Mouse (Mus musculus) midbrain, embryonic 14.5 days (tissue): ENCODE results near the gene Spint3. TPM values are rescaled to one million over a fixed set of nuclear protein-coding genes. Genes with fewer than 3 reads are reported as not detected.

Experiments used
- ATAC-seq: fragments of 200-750 bp; cut with Nextera tagmentation; 2 replicates; pipeline ENCODE4 v1.8.0; 2017; ENCODE audit warnings: moderate number of reproducible peaks, moderate library complexity; ENCODE audit not compliant: low FRiP score, low TSS enrichment
- DNase-seq: peaks from one replicate; pipeline ENCODE4 v3.0.0-alpha.2; 2015
- H3K27ac ChIP-seq: fragments of 300-500 bp; sonication (generic); replicated peaks from 2 replicates; pipeline ENCODE4 v1.5.1; 2014; ENCODE audit warnings: mild to moderate bottlenecking, low read depth, low read length, moderate library complexity
- H3K27me3 ChIP-seq: fragments of 300-500 bp; sonication (generic); 2 replicates; pipeline ENCODE4 v1.6.1; 2014; ENCODE audit warnings: low read length, control low read depth, mixed read lengths; ENCODE audit not compliant: control insufficient read depth, insufficient read depth
- H3K36me3 ChIP-seq: fragments of 300-500 bp; sonication (generic); 2 replicates; pipeline ENCODE4 v1.6.1; 2014; ENCODE audit warnings: low read length, control low read depth; ENCODE audit not compliant: control insufficient read depth, insufficient read depth
- H3K4me1 ChIP-seq: fragments of 300-500 bp; sonication (generic); 2 replicates; pipeline ENCODE4 v1.6.1; 2014; ENCODE audit warnings: mild to moderate bottlenecking, antibody characterized with exemption, low read length, control low read depth; ENCODE audit not compliant: control insufficient read depth, insufficient read depth
- H3K4me2 ChIP-seq: fragments of 300-500 bp; sonication (generic); 2 replicates; pipeline ENCODE4 v1.6.1; 2014; ENCODE audit warnings: mild to moderate bottlenecking, low read length, moderate library complexity
- H3K4me3 ChIP-seq: fragments of 300-500 bp; sonication (generic); replicated peaks from 2 replicates; pipeline ENCODE4 v1.5.1; 2014; ENCODE audit warnings: low read depth, low read length
- H3K9ac ChIP-seq: fragments of 300-500 bp; sonication (generic); replicated peaks from 2 replicates; pipeline ENCODE4 v1.6.1; 2014; ENCODE audit warnings: mild to moderate bottlenecking, low read length, moderate library complexity
- H3K9me3 ChIP-seq: fragments of 300-500 bp; sonication (generic); 2 replicates; pipeline ENCODE4 v1.6.1; 2016; ENCODE audit warnings: low read length, control low read depth, mixed read lengths; ENCODE audit not compliant: control insufficient read depth
- WGBS: fragments of 180-500 bp; shearing (Covaris S2); extraction: QIAGEN DNeasy Blood & Tissue Kit; methylation state at CpG from one replicate; pipeline ENCODE4 v1.1.7; 2014; 5-methylcytosine and 5-hydroxymethylcytosine counted together
- polyA plus RNA-seq: library from polyadenylated mRNA; unstranded; fragments of >200 nt; fragmentation: Nextera tagmentation; extraction: Ambion mirVana; gene quantifications from 2 replicates; pipeline ENCODE4 v1.2.1, GENCODE M21; 2014

Gene Spint3
- polyA plus RNA-seq, 1 experiment from 2014 or later = not detected

DNA sequence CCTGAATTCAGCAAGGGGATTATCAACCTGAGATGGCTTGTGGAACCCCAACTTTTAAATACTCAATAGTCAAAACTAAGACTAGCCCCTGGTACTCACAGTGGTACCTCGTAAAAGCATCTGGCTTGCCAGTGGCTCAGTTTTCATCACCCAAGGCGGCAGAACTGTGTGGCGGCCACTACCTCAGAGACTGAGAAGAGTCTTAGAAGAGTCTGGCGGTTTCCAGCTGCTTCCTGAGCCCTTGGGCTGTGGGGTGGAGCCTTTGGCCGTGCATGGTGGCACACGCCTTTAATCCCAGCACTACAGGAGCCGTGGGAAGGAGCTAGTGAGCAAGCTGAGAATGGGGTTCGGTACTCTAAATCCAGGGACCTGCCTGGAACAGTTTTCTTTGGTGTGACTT, 51.0 kb downstream of the Spint3 start:
- Histone ChIP-seq H3K4me3 (no peak overlapping the region), H3K27ac (no peak overlapping the region), H3K4me2 (no peak overlapping the region), H3K9me3 (no peaks in the 10 kb centered on the region), H3K36me3 (no peaks in the 10 kb centered on the region), H3K9ac (no peak overlapping the region), H3K4me1 (no peaks in the 10 kb centered on the region), H3K27me3 (no peaks in the 10 kb centered on the region)
- WGBS = 28% methylated on average over 8 of the region's 8 CpGs
- no peak for DNase-seq
- no peak for ATAC-seq

DNA sequence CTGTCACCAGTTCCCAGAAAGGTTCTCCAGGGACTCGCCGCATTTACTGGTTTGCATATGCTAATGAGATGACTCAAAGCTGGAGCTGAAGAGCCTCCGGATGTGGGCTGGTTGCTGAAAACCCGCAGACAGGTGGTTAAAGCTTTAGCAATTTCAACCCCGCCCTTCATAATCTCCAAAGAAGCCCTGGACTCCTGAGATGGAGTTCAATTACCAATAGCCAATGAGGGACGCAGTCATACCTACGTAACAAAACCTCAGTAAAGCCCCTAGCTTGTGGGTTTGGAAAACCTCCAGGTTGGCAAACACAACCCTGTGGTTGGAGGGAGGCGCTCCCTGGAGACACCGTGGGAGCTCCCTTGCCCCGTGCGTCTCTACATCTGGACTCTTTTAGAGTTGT, 51.4 kb downstream of the Spint3 start:
- 18% methylated on average over 11 of the region's 11 CpGs for WGBS
- H3K4me3 ChIP-seq = no peak overlapping the region
- H3K4me1 ChIP-seq = no peaks in the 10 kb centered on the region
- no peaks in the 10 kb centered on the region for H3K36me3 ChIP-seq
- H3K9ac ChIP-seq = no peak overlapping the region
- no peaks in the 10 kb centered on the region for H3K9me3 ChIP-seq
- ATAC-seq = no peak
- no peak overlapping the region for H3K27ac ChIP-seq
- H3K4me2 ChIP-seq = no peak overlapping the region
- peak; percentile 23 for DNase-seq
- no peaks in the 10 kb centered on the region for H3K27me3 ChIP-seq

- Histone ChIP-seq H3K9ac (no peak overlapping the region), H3K4me3 (no peak overlapping the region), H3K9me3 (no peaks in the 10 kb centered on the region), H3K27me3 (no peaks in the 10 kb centered on the region), H3K27ac (no peak overlapping the region), H3K36me3 (no peaks in the 10 kb centered on the region), H3K4me2 (no peak overlapping the region), H3K4me1 (no peaks in the 10 kb centered on the region)
- 12% methylated on average over 3 of the region's 3 CpGs for WGBS
- ATAC-seq (no peak), DNase-seq (peak; percentile 46)
Measured at GRCm38 (mm10) chr2:164520782-164521181, 52.5 kb downstream of the Spint3 start.

Other genes starting within 250 kb of the Spint3 start
- gene Svs5, start 240.7 kb downstream of the Spint3 start, polyA plus RNA-seq = not detected in 2 replicates
- not detected in 2 replicates for gene Slpi, start 184.4 kb downstream of the Spint3 start, polyA plus RNA-seq
- gene Rbpjl, start 170.3 kb downstream of the Spint3 start, polyA plus RNA-seq = not detected in 2 replicates
- gene Matn4, start 168.3 kb downstream of the Spint3 start, polyA plus RNA-seq = not detected in 2 replicates
- 2.4 and 4.9 TPM in 2 replicates for gene Sdc4, start 129.6 kb downstream of the Spint3 start, polyA plus RNA-seq
- 93.1 and 97.2 TPM in 2 replicates for gene Sys1, start 116.5 kb downstream of the Spint3 start, polyA plus RNA-seq
- gene Gm20458, start 112.5 kb downstream of the Spint3 start, polyA plus RNA-seq = 3.4 and 5.1 TPM in 2 replicates
- gene Trp53tg5, start 99.7 kb downstream of the Spint3 start, polyA plus RNA-seq = not detected in 2 replicates
- 11.4 and 11.8 TPM in 2 replicates for gene Dbndd2, start 87.4 kb downstream of the Spint3 start, polyA plus RNA-seq
- 98.9 and 115 TPM in 2 replicates for gene Pigt, start 75.9 kb downstream of the Spint3 start, polyA plus RNA-seq
- gene Wfdc2, start 11.0 kb downstream of the Spint3 start, polyA plus RNA-seq = 0.61 and 1.2 TPM in 2 replicates
- not detected in 2 replicates for gene Wfdc6a, start 12.0 kb upstream of the Spint3 start, polyA plus RNA-seq
- gene Eppin, start 20.1 kb upstream of the Spint3 start, polyA plus RNA-seq = not detected in 2 replicates
- not detected in 2 replicates for gene Wfdc6b, start 40.1 kb upstream of the Spint3 start, polyA plus RNA-seq
- not detected in 2 replicates for gene Wfdc8, start 40.2 kb upstream of the Spint3 start, polyA plus RNA-seq
- gene Wfdc16, start 65.3 kb upstream of the Spint3 start, polyA plus RNA-seq = not detected in 2 replicates
- gene Wfdc10, start 82.6 kb upstream of the Spint3 start, polyA plus RNA-seq = not detected in 2 replicates
- not detected in 2 replicates for gene Wfdc9, start 83.1 kb upstream of the Spint3 start, polyA plus RNA-seq
- not detected in 2 replicates for gene Wfdc11, start 100.6 kb upstream of the Spint3 start, polyA plus RNA-seq
- not detected in 2 replicates for gene Wfdc13, start 111.6 kb upstream of the Spint3 start, polyA plus RNA-seq
- gene Spint4, start 125.0 kb upstream of the Spint3 start, polyA plus RNA-seq = not detected in 2 replicates
- gene Spint5, start 141.8 kb upstream of the Spint3 start, polyA plus RNA-seq = not detected in 2 replicates
- gene Wfdc3, start 172.5 kb upstream of the Spint3 start, polyA plus RNA-seq = 0.80 and 1.1 TPM in 2 replicates
- gene Dnttip1, start 172.5 kb upstream of the Spint3 start, polyA plus RNA-seq = 49.1 and 55.0 TPM in 2 replicates
- 45.9 and 85.7 TPM in 2 replicates for gene Ube2c, start 196.4 kb upstream of the Spint3 start, polyA plus RNA-seq
- not detected in 2 replicates for gene Tnnc2, start 206.5 kb upstream of the Spint3 start, polyA plus RNA-seq
- 22.1 and 34.5 TPM in 2 replicates for gene Snx21, start 212.4 kb upstream of the Spint3 start, polyA plus RNA-seq
- gene Acot8, start 231.4 kb upstream of the Spint3 start, polyA plus RNA-seq = 17.1 and 18.5 TPM in 2 replicates
- gene Zswim3, start 231.6 kb upstream of the Spint3 start, polyA plus RNA-seq = 14.7 and 15.6 TPM in 2 replicates
- gene Zswim1, start 249.2 kb upstream of the Spint3 start, polyA plus RNA-seq = 27.8 and 30.5 TPM in 2 replicates